Mouse (Mus musculus): ENCODE data around the gene Camp. TPM values are rescaled to one million over a fixed set of nuclear protein-coding genes. Genes with fewer than 3 reads are reported as not detected.

The Camp gene
- polyA plus RNA-seq (2015; fragmentation: Nextera tagmentation; extraction: Ambion mirVana): 0.29 and 0.68 TPM in 2 replicates

GRCm38 (mm10) chr9:109849312-109849758, at the start of gene Camp:
TSS of gene Camp (minus strand) at chr9:109849617.
- H3K4me2 ChIP-seq (ENCODE audit: low read length): no peak within 1 kb of the TSS
- no peak within 1 kb of the TSS for H3K27ac ChIP-seq (ENCODE audit: low read length)
- no peaks in the 10 kb centered on the region for H3K4me1 ChIP-seq (ENCODE audit: control insufficient read depth, insufficient read depth, low read length)
- no peaks in the 10 kb centered on the region for H3K27me3 ChIP-seq (ENCODE audit: control insufficient read depth, insufficient read depth, low read depth, low read length)
- no peak within 1 kb of the TSS for H3K9ac ChIP-seq (ENCODE audit: low read depth, low read length)
- ATAC-seq: no peak
- H3K4me3 ChIP-seq (ENCODE audit: low read depth, low read length): no peak within 1 kb of the TSS
- no peaks in the 10 kb centered on the region for H3K36me3 ChIP-seq (ENCODE audit: control insufficient read depth, insufficient read depth, low read length)
- 77% methylated on average over 6 of the region's 6 CpGs for WGBS
- no peaks in the 10 kb centered on the region for H3K9me3 ChIP-seq (replicated peaks; ENCODE audit: control insufficient read depth, low read length, poor library complexity, severe bottlenecking)

- Histone ChIP-seq H3K4me3 (ENCODE audit: low read depth, low read length) (no peak overlapping the region), H3K4me2 (ENCODE audit: low read length) (no peak overlapping the region), H3K9ac (ENCODE audit: low read depth, low read length) (no peak overlapping the region), H3K4me1 (ENCODE audit: control insufficient read depth, insufficient read depth, low read length) (no peaks in the 10 kb centered on the region), H3K36me3 (ENCODE audit: control insufficient read depth, insufficient read depth, low read length) (no peaks in the 10 kb centered on the region), H3K27ac (ENCODE audit: low read length) (no peak overlapping the region), H3K27me3 (ENCODE audit: control insufficient read depth, insufficient read depth, low read depth, low read length) (no peaks in the 10 kb centered on the region), H3K9me3 (replicated peaks; ENCODE audit: control insufficient read depth, low read length, poor library complexity, severe bottlenecking) (no peaks in the 10 kb centered on the region)
- WGBS: 57% methylated on average over 2 of the region's 2 CpGs
- no peak for ATAC-seq
Observed at GRCm38 (mm10) chr9:109898027-109898426, 48.6 kb upstream of the Camp start.

GRCm38 (mm10) chr9:109896253-109897150, 47.1 kb upstream of the Camp start:
- Histone ChIP-seq H3K36me3 (ENCODE audit: control insufficient read depth, insufficient read depth, low read length) (peaks cover 4% of the 10 kb centered on the region; the same call in 1 of the 2 replicates), H3K9ac (ENCODE audit: low read depth, low read length) (no peak overlapping the region), H3K4me1 (ENCODE audit: control insufficient read depth, insufficient read depth, low read length) (no peaks in the 10 kb centered on the region), H3K4me2 (ENCODE audit: low read length) (no peak overlapping the region), H3K9me3 (replicated peaks; ENCODE audit: control insufficient read depth, low read length, poor library complexity, severe bottlenecking) (no peaks in the 10 kb centered on the region), H3K27ac (ENCODE audit: low read length) (no peak overlapping the region), H3K27me3 (ENCODE audit: control insufficient read depth, insufficient read depth, low read depth, low read length) (no peaks in the 10 kb centered on the region), H3K4me3 (ENCODE audit: low read depth, low read length) (no peak overlapping the region)
- WGBS: 89% methylated on average over 8 of the region's 8 CpGs
- ATAC-seq: no peak

GRCm38 (mm10) chr9:109895593-109895992, 46.2 kb upstream of the Camp start:
- Histone ChIP-seq H3K4me3 (ENCODE audit: low read depth, low read length) (no peak overlapping the region), H3K4me2 (ENCODE audit: low read length) (no peak overlapping the region), H3K36me3 (ENCODE audit: control insufficient read depth, insufficient read depth, low read length) (peaks cover 11% of the 10 kb centered on the region), H3K27me3 (ENCODE audit: control insufficient read depth, insufficient read depth, low read depth, low read length) (no peaks in the 10 kb centered on the region), H3K9ac (ENCODE audit: low read depth, low read length) (no peak overlapping the region), H3K27ac (ENCODE audit: low read length) (no peak overlapping the region), H3K4me1 (ENCODE audit: control insufficient read depth, insufficient read depth, low read length) (no peaks in the 10 kb centered on the region), H3K9me3 (replicated peaks; ENCODE audit: control insufficient read depth, low read length, poor library complexity, severe bottlenecking) (no peaks in the 10 kb centered on the region)
- 89% methylated on average over 6 of the region's 6 CpGs for WGBS
- no peak for ATAC-seq

- no peaks in the 10 kb centered on the region for H3K4me1 ChIP-seq (ENCODE audit: control insufficient read depth, insufficient read depth, low read length)
- WGBS: 33% methylated on average over 6 of the region's 6 CpGs
Observed at GRCm38 (mm10) chr9:109894413-109895090, 45.1 kb upstream of the Camp start.

GRCm38 (mm10) chr9:109892651-109893250, 43.3 kb upstream of the Camp start:
- peak; percentile 29; the same call in 1 of the 2 replicates for ATAC-seq
- no peak overlapping the region for H3K27ac ChIP-seq (ENCODE audit: low read length)
- no peaks in the 10 kb centered on the region for H3K9me3 ChIP-seq (replicated peaks; ENCODE audit: control insufficient read depth, low read length, poor library complexity, severe bottlenecking)
- H3K36me3 ChIP-seq (ENCODE audit: control insufficient read depth, insufficient read depth, low read length): peaks cover 22% of the 10 kb centered on the region
- WGBS: 66% methylated on average over 5 of the region's 5 CpGs
- no peaks in the 10 kb centered on the region for H3K4me1 ChIP-seq (ENCODE audit: control insufficient read depth, insufficient read depth, low read length)
- H3K4me3 ChIP-seq (ENCODE audit: low read depth, low read length): no peak overlapping the region
- H3K9ac ChIP-seq (ENCODE audit: low read depth, low read length): no peak overlapping the region
- H3K4me2 ChIP-seq (ENCODE audit: low read length): no peak overlapping the region
- H3K27me3 ChIP-seq (ENCODE audit: control insufficient read depth, insufficient read depth, low read depth, low read length): no peaks in the 10 kb centered on the region

More at GRCm38 (mm10) chr9:109894413-109895090, 45.1 kb upstream of the Camp start:
- Histone ChIP-seq H3K9ac (ENCODE audit: low read depth, low read length) (peak overlapping the region; percentile 47; the same call in 1 of the 2 replicates), H3K36me3 (ENCODE audit: control insufficient read depth, insufficient read depth, low read length) (peaks cover 13% of the 10 kb centered on the region), H3K27ac (ENCODE audit: low read length) (peak overlapping the region; percentile 54), H3K27me3 (ENCODE audit: control insufficient read depth, insufficient read depth, low read depth, low read length) (no peaks in the 10 kb centered on the region), H3K4me3 (ENCODE audit: low read depth, low read length) (no peak overlapping the region), H3K4me2 (ENCODE audit: low read length) (no peak overlapping the region), H3K9me3 (replicated peaks; ENCODE audit: control insufficient read depth, low read length, poor library complexity, severe bottlenecking) (no peaks in the 10 kb centered on the region)
- peak; percentile 85 for ATAC-seq

DNA sequence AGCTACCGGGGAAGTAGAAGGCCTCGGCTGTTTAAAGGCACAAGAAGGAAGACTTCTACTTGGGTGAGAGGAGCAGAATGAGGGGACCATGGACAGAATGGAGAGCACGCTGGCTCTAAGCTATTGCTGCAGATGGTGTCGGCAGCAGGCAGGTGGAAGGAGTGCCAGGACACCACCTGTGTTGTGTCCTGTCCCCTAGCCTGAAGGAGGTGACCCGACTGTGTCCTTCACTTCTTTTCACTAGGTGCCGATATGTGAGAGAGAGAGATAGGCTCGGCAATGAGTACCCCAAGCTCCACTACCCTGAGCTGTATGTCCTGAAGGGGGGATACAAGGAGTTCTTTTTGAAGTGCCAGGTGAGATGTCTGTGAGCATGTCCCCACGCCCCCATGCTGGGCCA, 42.1 kb upstream of the Camp start:
- ATAC-seq: no peak
- Histone ChIP-seq H3K4me1 (ENCODE audit: control insufficient read depth, insufficient read depth, low read length) (no peaks in the 10 kb centered on the region), H3K9me3 (replicated peaks; ENCODE audit: control insufficient read depth, low read length, poor library complexity, severe bottlenecking) (no peaks in the 10 kb centered on the region), H3K36me3 (ENCODE audit: control insufficient read depth, insufficient read depth, low read length) (peaks cover 22% of the 10 kb centered on the region), H3K27ac (ENCODE audit: low read length) (no peak overlapping the region), H3K27me3 (ENCODE audit: control insufficient read depth, insufficient read depth, low read depth, low read length) (no peaks in the 10 kb centered on the region), H3K4me3 (ENCODE audit: low read depth, low read length) (no peak overlapping the region), H3K9ac (ENCODE audit: low read depth, low read length) (no peak overlapping the region), H3K4me2 (ENCODE audit: low read length) (no peak overlapping the region)
- 92% methylated on average over 8 of the region's 8 CpGs for WGBS

GRCm38 (mm10) chr9:109887321-109887720, 37.9 kb upstream of the Camp start:
- ATAC-seq: no peak
- Histone ChIP-seq H3K4me2 (ENCODE audit: low read length) (no peak overlapping the region), H3K9ac (ENCODE audit: low read depth, low read length) (no peak overlapping the region), H3K9me3 (replicated peaks; ENCODE audit: control insufficient read depth, low read length, poor library complexity, severe bottlenecking) (no peaks in the 10 kb centered on the region), H3K27ac (ENCODE audit: low read length) (no peak overlapping the region), H3K4me3 (ENCODE audit: low read depth, low read length) (no peak overlapping the region), H3K27me3 (ENCODE audit: control insufficient read depth, insufficient read depth, low read depth, low read length) (no peaks in the 10 kb centered on the region), H3K4me1 (ENCODE audit: control insufficient read depth, insufficient read depth, low read length) (no peaks in the 10 kb centered on the region), H3K36me3 (ENCODE audit: control insufficient read depth, insufficient read depth, low read length) (peaks cover 36% of the 10 kb centered on the region)
- 95% methylated on average over 5 of the region's 5 CpGs for WGBS

All from midbrain, embryonic 16.5 days (tissue).